Mouse (Mus musculus) forebrain, postnatal 0 days (tissue): ENCODE results near the gene Mmachc. TPM values are rescaled to one million over a fixed set of nuclear protein-coding genes. Genes with fewer than 3 reads are reported as not detected.
"Not testable (repeated sequence)": the region's sequence is repeated elsewhere in the genome, so short reads cannot be mapped to it uniquely, and the experiment has no call there.

ENCODE experiments used
- ATAC-seq: fragments of 200-750 bp; cut with Nextera tagmentation; 2 replicates; pipeline ENCODE4 v1.8.0; 2017; ENCODE audit warnings: mild to moderate bottlenecking, moderate library complexity
- DNase-seq: peaks from one replicate; pipeline ENCODE4 v3.0.0-alpha.2; 2015
- H3K27ac ChIP-seq: fragments of 300-500 bp; sonication (generic); 2 replicates; pipeline ENCODE4 v1.5.1; 2014; ENCODE audit warnings: low read depth, mild to moderate bottlenecking, antibody characterized with exemption, low read length, moderate library complexity, mixed read lengths
- H3K27me3 ChIP-seq: fragments of 300-500 bp; sonication (generic); 2 replicates; pipeline ENCODE4 v1.6.1; 2014; ENCODE audit warnings: mild to moderate bottlenecking, low read length, mixed read lengths; ENCODE audit not compliant: insufficient read depth
- H3K36me3 ChIP-seq: fragments of 300-500 bp; sonication (generic); 2 replicates; pipeline ENCODE4 v1.6.1; 2014; ENCODE audit warnings: mild to moderate bottlenecking, moderate library complexity; ENCODE audit not compliant: insufficient read depth
- H3K4me1 ChIP-seq: fragments of 300-500 bp; sonication (generic); 2 replicates; pipeline ENCODE4 v1.6.1; 2014; ENCODE audit warnings: antibody characterized with exemption; ENCODE audit not compliant: insufficient read depth
- H3K4me2 ChIP-seq: fragments of 300-500 bp; sonication (generic); 2 replicates; pipeline ENCODE4 v1.6.1; 2014; ENCODE audit warnings: low read depth, mild to moderate bottlenecking, moderate library complexity
- H3K4me3 ChIP-seq: fragments of 300-500 bp; sonication (generic); 2 replicates; pipeline ENCODE4 v1.5.1; 2014; ENCODE audit warnings: low read depth, low read length, mixed read lengths
- H3K9ac ChIP-seq: fragments of 300-500 bp; sonication (generic); 2 replicates; pipeline ENCODE4 v1.6.1; 2014; ENCODE audit warnings: mild to moderate bottlenecking
- H3K9me3 ChIP-seq: fragments of 300-500 bp; sonication (generic); 2 replicates; pipeline ENCODE4 v1.6.1; 2016; ENCODE audit warnings: low read length
- CTCF ChIP-seq: sonication (generic); IDR thresholded peaks from 2 replicates; pipeline ENCODE4 v1.5.1; 2016; ENCODE audit warnings: antibody characterized with exemption, control low read depth, low read depth
- WGBS: fragments of 180-500 bp; shearing (Covaris S2); extraction: QIAGEN DNeasy Blood & Tissue Kit; methylation state at CpG from one replicate; pipeline ENCODE4 v1.1.7; 2014; 5-methylcytosine and 5-hydroxymethylcytosine counted together
- polyA plus RNA-seq: library from polyadenylated mRNA; unstranded; fragments of >200 nt; fragmentation: Nextera tagmentation; extraction: Ambion mirVana; gene quantifications from 2 replicates; pipeline ENCODE4 v1.2.1, GENCODE M21; 2015
- total RNA-seq: library from RNA; depleted of rRNA; stranded (reverse); fragments of >200 nt; gene quantifications from 2 replicates; pipeline ENCODE4 v1.2.3, GENCODE M21; 2014

Gene Mmachc
- total and polyA plus RNA-seq, 2 experiments from 2014 or later = 19.6 to 21.9 TPM

- Histone ChIP-seq H3K4me3 (no peak overlapping the region), H3K4me1 (no peaks in the 10 kb centered on the region), H3K9ac (no peak overlapping the region), H3K27ac (no peak overlapping the region), H3K36me3 (peaks cover 45% of the 10 kb centered on the region), H3K9me3 (no peaks in the 10 kb centered on the region), H3K4me2 (no peak overlapping the region), H3K27me3 (no peaks in the 10 kb centered on the region)
- no peak for TF ChIP-seq CTCF
- ATAC-seq (no peak), DNase-seq (no peak)
- 88% methylated on average over 2 of the region's 2 CpGs for WGBS
Measured at GRCm38 (mm10) chr4:116692146-116692545, 16.1 kb downstream of the Mmachc start.

- no peak for DNase-seq
- H3K4me3 ChIP-seq = no peak overlapping the region
- TF ChIP-seq CTCF = no peak
- no peak for ATAC-seq
- H3K4me2 ChIP-seq = no peak overlapping the region
- no peak overlapping the region for H3K27ac ChIP-seq
- H3K27me3 ChIP-seq = no peaks in the 10 kb centered on the region
- H3K9me3 ChIP-seq = no peaks in the 10 kb centered on the region
- peaks cover 27% of the 10 kb centered on the region; the same call in 1 of the 2 replicates for H3K36me3 ChIP-seq
- 93% methylated on average over 4 of the region's 4 CpGs for WGBS
- peaks cover 6% of the 10 kb centered on the region; the same call in 1 of the 2 replicates for H3K4me1 ChIP-seq
- H3K9ac ChIP-seq = no peak overlapping the region
Measured at GRCm38 (mm10) chr4:116689309-116689876, 18.8 kb downstream of the Mmachc start.

- no peak for ATAC-seq
- Histone ChIP-seq H3K9ac (no peak overlapping the region), H3K9me3 (no peaks in the 10 kb centered on the region), H3K4me1 (peaks cover 6% of the 10 kb centered on the region; the same call in 1 of the 2 replicates), H3K4me3 (peak overlapping the region; percentile 57; the same call in 1 of the 2 replicates), H3K36me3 (peaks cover 14% of the 10 kb centered on the region; the same call in 1 of the 2 replicates), H3K27me3 (no peaks in the 10 kb centered on the region), H3K27ac (no peak overlapping the region), H3K4me2 (peak overlapping the region; percentile 64)
- WGBS = 2% methylated on average over 1 of the region's 1 CpGs
- DNase-seq = no peak
- TF ChIP-seq CTCF = no peak
Measured at GRCm38 (mm10) chr4:116687041-116687440, 21.2 kb downstream of the Mmachc start.

- WGBS = 1% methylated on average over 56 of the region's 56 CpGs
- H3K27me3 ChIP-seq = no peaks in the 10 kb centered on the region
- H3K9ac ChIP-seq = peak within 1 kb of the TSS; percentile 71
- H3K4me3 ChIP-seq = peak within 1 kb of the TSS; percentile 57
- peak within 1 kb of the TSS; percentile 87 for H3K27ac ChIP-seq
- H3K36me3 ChIP-seq = peaks cover 8% of the 10 kb centered on the region; the same call in 1 of the 2 replicates
- DNase-seq (peak; percentile 95), ATAC-seq (peak; percentile 98)
- H3K9me3 ChIP-seq = no peaks in the 10 kb centered on the region
- H3K4me2 ChIP-seq = peak within 1 kb of the TSS; percentile 64
- H3K4me1 ChIP-seq = peaks cover 6% of the 10 kb centered on the region; the same call in 1 of the 2 replicates
- TF ChIP-seq CTCF = peak; percentile 93
Measured at GRCm38 (mm10) chr4:116685402-116686061, 22.7 kb downstream of the Mmachc start, which contains the start of gene Prdx1. Prdx1 (plus strand) TSS chr4:116685544.

- 69% methylated on average over 2 of the region's 2 CpGs for WGBS
- H3K9me3 ChIP-seq = no peaks in the 10 kb centered on the region
- H3K4me1 ChIP-seq = peaks cover 6% of the 10 kb centered on the region; the same call in 1 of the 2 replicates
- DNase-seq (no peak), ATAC-seq (no peak)
- no peak for TF ChIP-seq CTCF
- peak overlapping the region; percentile 71 for H3K9ac ChIP-seq
- peaks cover 7% of the 10 kb centered on the region; the same call in 1 of the 2 replicates for H3K36me3 ChIP-seq
- H3K4me2 ChIP-seq = peak overlapping the region; percentile 64
- H3K27me3 ChIP-seq = no peaks in the 10 kb centered on the region
- peak overlapping the region; percentile 87 for H3K27ac ChIP-seq
- H3K4me3 ChIP-seq = peak overlapping the region; percentile 57; the same call in 1 of the 2 replicates
Measured at GRCm38 (mm10) chr4:116684665-116685064, 23.5 kb downstream of the Mmachc start.

- WGBS = 95% methylated on average over 4 of the region's 4 CpGs
- DNase-seq = no peak
- peaks cover 6% of the 10 kb centered on the region; the same call in 1 of the 2 replicates for H3K4me1 ChIP-seq
- no peak for TF ChIP-seq CTCF
- H3K27ac ChIP-seq = no peak overlapping the region
- H3K4me3 ChIP-seq = no peak overlapping the region
- no peaks in the 10 kb centered on the region for H3K9me3 ChIP-seq
- no peak for ATAC-seq
- no peak overlapping the region for H3K9ac ChIP-seq
- no peaks in the 10 kb centered on the region for H3K27me3 ChIP-seq
- H3K4me2 ChIP-seq = no peak overlapping the region
- peaks cover under 1% of the 10 kb centered on the region; the same call in 1 of the 2 replicates for H3K36me3 ChIP-seq
Measured at GRCm38 (mm10) chr4:116683957-116684356, 24.2 kb downstream of the Mmachc start.

DNA sequence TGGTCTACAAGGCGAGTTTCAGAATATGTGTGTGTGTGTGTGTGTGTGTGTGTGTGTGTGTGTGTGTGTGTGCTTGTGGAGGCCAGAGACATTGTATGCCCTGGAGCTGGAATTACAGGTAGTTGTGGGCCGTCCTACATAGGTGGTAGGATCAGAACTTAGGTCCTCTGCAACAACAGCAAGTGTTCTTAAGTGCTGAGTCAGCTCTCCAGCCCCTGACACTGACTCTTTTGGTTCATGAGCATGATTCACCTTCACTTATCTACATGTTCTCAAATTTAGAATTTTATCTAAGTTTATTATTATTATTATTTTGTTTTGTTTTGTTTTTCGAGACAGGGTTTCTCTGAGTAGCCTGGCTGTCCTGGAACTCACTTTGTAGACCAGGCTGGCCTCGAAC lies 27.7 kb downstream of the Mmachc start:
- H3K4me2 ChIP-seq, ATAC-seq: not testable (repeated sequence)

More for the DNA sequence above, 27.7 kb downstream of the Mmachc start:
- not testable (repeated sequence) for H3K4me1 ChIP-seq, H3K27me3 ChIP-seq, H3K4me3 ChIP-seq, DNase-seq, H3K36me3 ChIP-seq, H3K9ac ChIP-seq, H3K27ac ChIP-seq, H3K9me3 ChIP-seq
- WGBS = 92% methylated on average over 4 of the region's 4 CpGs
